Mouse (Mus musculus): ENCODE data around the gene Ccdc80. TPM values are rescaled to one million over a fixed set of nuclear protein-coding genes. Genes with fewer than 3 reads are reported as not detected.

The Ccdc80 gene
- polyA plus RNA-seq, 1 experiment from 2014 or later, result 56.1 TPM

DNA sequence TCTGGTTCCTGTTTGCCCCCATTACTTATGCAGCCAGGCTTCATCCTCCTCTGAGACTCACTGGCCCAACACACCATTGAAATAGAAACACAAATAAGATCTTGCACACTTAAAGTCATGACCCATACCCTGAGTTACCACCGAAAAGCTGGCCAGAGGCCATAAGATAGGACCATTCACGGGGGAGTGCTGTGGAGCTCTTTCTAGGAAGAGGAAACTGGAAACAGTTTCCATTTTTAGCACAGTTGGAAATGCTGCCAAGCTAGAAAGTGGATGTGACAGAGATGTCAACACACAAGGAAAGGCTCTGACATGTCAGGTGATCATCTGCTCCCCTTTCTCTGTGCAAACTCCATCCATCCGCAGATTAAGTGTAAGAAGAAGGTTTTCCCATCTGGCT is 7.7 kb downstream of the Ccdc80 start:
- H3K4me2 ChIP-seq (replicated peaks; ENCODE audit: low read depth), result no peak overlapping the region
- TF ChIP-seq EP300 (optimal IDR thresholded peaks at IDR 0.05) (no peak), CTCF (IDR thresholded peaks at IDR 0.05; ENCODE audit: low read depth) (no peak)
- no peaks in the 10 kb centered on the region for H3K27me3 ChIP-seq (ENCODE audit: control insufficient read depth, insufficient read depth, low read length)
- 51% methylated on average over 3 of the region's 3 CpGs for WGBS
- no peaks in the 10 kb centered on the region for H3K9me3 ChIP-seq (ENCODE audit: control insufficient read depth, low read length)
- ATAC-seq (ENCODE audit: low FRiP score, low TSS enrichment), result no peak
- H3K4me3 ChIP-seq (ENCODE audit: low read depth, low read length), result no peak overlapping the region
- no peaks in the 10 kb centered on the region for H3K4me1 ChIP-seq (replicated peaks; ENCODE audit: control insufficient read depth, insufficient read depth)
- DNase-seq (ENCODE audit: low spot score), result no peak
- no peak overlapping the region for H3K27ac ChIP-seq (replicated peaks)
- H3K36me3 ChIP-seq (ENCODE audit: control insufficient read depth, insufficient read depth, low read length), result no peaks in the 10 kb centered on the region
- no peak overlapping the region for H3K9ac ChIP-seq (ENCODE audit: low read length)

DNA sequence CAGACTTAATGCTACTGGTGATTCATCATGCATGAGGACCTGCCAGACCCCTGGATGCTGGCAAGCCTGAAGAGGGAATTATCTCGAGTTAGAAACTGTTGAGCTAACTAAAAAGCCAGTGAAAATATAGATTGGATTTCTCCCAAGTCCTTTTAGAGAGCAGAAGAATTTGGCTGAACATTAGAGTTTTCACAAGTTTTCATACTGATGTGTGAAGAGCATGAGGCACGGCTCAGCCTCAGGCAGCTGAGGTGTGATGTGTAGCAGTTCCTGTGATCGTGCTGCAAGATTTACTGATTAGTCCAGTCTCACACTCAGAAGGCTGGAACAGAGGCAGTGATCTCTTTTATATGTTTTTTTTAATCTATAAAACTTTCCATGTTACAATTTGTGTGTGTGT is 11.8 kb downstream of the Ccdc80 start:
- DNase-seq (ENCODE audit: low spot score), result no peak
- Histone ChIP-seq H3K4me3 (ENCODE audit: low read depth, low read length) (no peak overlapping the region), H3K27ac (replicated peaks) (no peak overlapping the region), H3K36me3 (ENCODE audit: control insufficient read depth, insufficient read depth, low read length) (no peaks in the 10 kb centered on the region), H3K9ac (ENCODE audit: low read length) (no peak overlapping the region), H3K9me3 (ENCODE audit: control insufficient read depth, low read length) (no peaks in the 10 kb centered on the region), H3K4me2 (replicated peaks; ENCODE audit: low read depth) (no peak overlapping the region), H3K27me3 (ENCODE audit: control insufficient read depth, insufficient read depth, low read length) (no peaks in the 10 kb centered on the region), H3K4me1 (replicated peaks; ENCODE audit: control insufficient read depth, insufficient read depth) (no peaks in the 10 kb centered on the region)
- no peak for ATAC-seq (ENCODE audit: low FRiP score, low TSS enrichment)
- 50% methylated on average over 3 of the region's 3 CpGs for WGBS
- TF ChIP-seq EP300 (optimal IDR thresholded peaks at IDR 0.05) (no peak), CTCF (IDR thresholded peaks at IDR 0.05; ENCODE audit: low read depth) (no peak)

DNA sequence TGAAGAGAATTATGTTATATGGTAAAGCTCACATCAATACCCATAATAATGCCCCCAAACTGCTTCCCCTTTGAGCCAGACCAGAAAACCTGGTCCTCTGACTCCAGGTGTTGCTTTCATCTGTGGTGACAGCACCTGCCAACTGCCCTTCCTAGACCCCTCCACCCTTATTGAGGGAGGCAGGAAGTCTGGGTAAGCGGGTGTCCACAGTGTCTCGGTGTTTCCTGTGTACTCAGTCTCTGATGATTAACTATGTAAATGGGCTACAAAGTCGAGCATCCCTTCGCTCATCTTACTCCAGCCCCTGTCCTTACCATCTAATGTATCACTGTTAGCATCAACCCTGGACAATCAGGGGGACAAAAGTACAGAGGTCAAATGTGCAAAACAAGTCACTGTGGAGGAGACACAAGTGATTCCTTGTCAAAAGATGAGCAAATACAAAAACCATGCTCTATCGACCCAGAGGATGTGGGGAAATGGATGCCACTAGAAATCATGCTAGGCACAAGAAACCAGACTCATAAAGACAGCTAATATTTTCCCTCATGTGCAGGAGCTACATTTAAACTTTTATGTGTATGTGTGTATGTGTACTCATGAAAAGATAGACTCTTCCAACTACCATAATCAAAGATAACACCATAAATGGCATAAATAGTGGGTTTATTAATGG is 15.1 kb downstream of the Ccdc80 start:
- no peaks in the 10 kb centered on the region for H3K4me1 ChIP-seq (replicated peaks; ENCODE audit: control insufficient read depth, insufficient read depth)
- 55% methylated on average over 5 of the region's 5 CpGs for WGBS
- no peak overlapping the region for H3K4me2 ChIP-seq (replicated peaks; ENCODE audit: low read depth)
- no peaks in the 10 kb centered on the region for H3K27me3 ChIP-seq (ENCODE audit: control insufficient read depth, insufficient read depth, low read length)
- no peak overlapping the region for H3K9ac ChIP-seq (ENCODE audit: low read length)
- no peak overlapping the region for H3K4me3 ChIP-seq (ENCODE audit: low read depth, low read length)
- TF ChIP-seq EP300 (optimal IDR thresholded peaks at IDR 0.05) (no peak), CTCF (IDR thresholded peaks at IDR 0.05; ENCODE audit: low read depth) (no peak)
- no peak overlapping the region for H3K27ac ChIP-seq (replicated peaks)
- H3K36me3 ChIP-seq (ENCODE audit: control insufficient read depth, insufficient read depth, low read length), result no peaks in the 10 kb centered on the region
- ATAC-seq (ENCODE audit: low FRiP score, low TSS enrichment) (no peak), DNase-seq (ENCODE audit: low spot score) (no peak)
- H3K9me3 ChIP-seq (ENCODE audit: control insufficient read depth, low read length), result no peaks in the 10 kb centered on the region

DNA sequence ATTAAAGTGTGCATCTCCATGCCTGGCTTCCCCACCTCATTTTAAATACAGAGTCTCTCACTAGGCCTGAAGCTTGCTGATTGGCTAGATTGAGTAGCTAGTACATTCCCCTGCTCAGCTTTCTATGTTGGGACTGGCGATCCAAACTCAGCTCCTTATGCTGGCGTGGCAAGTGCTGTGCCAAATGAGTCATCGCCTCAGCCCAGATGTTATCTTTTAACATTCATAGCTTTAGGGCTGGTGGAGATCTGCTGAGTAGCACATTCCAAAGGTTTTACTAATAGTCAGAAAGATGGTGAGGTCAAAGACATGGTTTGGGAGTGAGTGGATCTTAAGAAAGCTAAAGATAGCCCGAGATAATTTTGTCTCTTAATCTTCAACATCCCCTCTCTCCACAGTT is 17.3 kb downstream of the Ccdc80 start:
- 15% methylated on average over 4 of the region's 4 CpGs for WGBS
- H3K27me3 ChIP-seq (ENCODE audit: control insufficient read depth, insufficient read depth, low read length), result no peaks in the 10 kb centered on the region
- peak; percentile 41 for DNase-seq (ENCODE audit: low spot score)
- H3K36me3 ChIP-seq (ENCODE audit: control insufficient read depth, insufficient read depth, low read length), result no peaks in the 10 kb centered on the region
- TF ChIP-seq CTCF (IDR thresholded peaks at IDR 0.05; ENCODE audit: low read depth) (no peak), EP300 (optimal IDR thresholded peaks at IDR 0.05) (no peak)
- no peaks in the 10 kb centered on the region for H3K9me3 ChIP-seq (ENCODE audit: control insufficient read depth, low read length)
- peak; percentile 80 for ATAC-seq (ENCODE audit: low FRiP score, low TSS enrichment)
- no peak overlapping the region for H3K4me2 ChIP-seq (replicated peaks; ENCODE audit: low read depth)
- no peak overlapping the region for H3K27ac ChIP-seq (replicated peaks)
- H3K9ac ChIP-seq (ENCODE audit: low read length), result no peak overlapping the region
- no peak overlapping the region for H3K4me3 ChIP-seq (ENCODE audit: low read depth, low read length)
- no peaks in the 10 kb centered on the region for H3K4me1 ChIP-seq (replicated peaks; ENCODE audit: control insufficient read depth, insufficient read depth)

DNA sequence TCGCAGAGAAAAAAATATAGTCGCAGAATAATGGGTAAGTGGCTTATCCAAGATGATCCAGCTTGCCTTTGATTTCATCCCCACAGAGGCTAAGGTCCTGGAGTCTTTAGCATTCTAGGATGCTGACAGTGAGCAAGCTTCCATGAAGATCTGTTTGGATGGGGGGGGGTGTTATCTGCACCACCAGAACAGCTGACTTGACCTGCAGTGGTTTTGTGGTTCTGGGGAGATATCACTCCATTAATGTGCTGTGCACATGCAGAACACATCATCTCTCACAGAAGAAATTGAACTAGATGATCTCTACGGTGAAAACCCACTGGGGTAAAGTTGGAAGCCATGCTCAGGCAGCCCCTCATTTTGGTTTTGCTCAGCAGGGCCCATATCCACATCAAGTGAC is 24.0 kb downstream of the Ccdc80 start:
- H3K27ac ChIP-seq (replicated peaks), result no peak overlapping the region
- H3K9me3 ChIP-seq (ENCODE audit: control insufficient read depth, low read length), result no peaks in the 10 kb centered on the region
- DNase-seq (ENCODE audit: low spot score) (no peak), ATAC-seq (ENCODE audit: low FRiP score, low TSS enrichment) (no peak)
- no peak overlapping the region for H3K4me2 ChIP-seq (replicated peaks; ENCODE audit: low read depth)
- no peak overlapping the region for H3K9ac ChIP-seq (ENCODE audit: low read length)
- H3K4me3 ChIP-seq (ENCODE audit: low read depth, low read length), result no peak overlapping the region
- H3K27me3 ChIP-seq (ENCODE audit: control insufficient read depth, insufficient read depth, low read length), result no peaks in the 10 kb centered on the region
- H3K4me1 ChIP-seq (replicated peaks; ENCODE audit: control insufficient read depth, insufficient read depth), result no peaks in the 10 kb centered on the region
- TF ChIP-seq CTCF (IDR thresholded peaks at IDR 0.05; ENCODE audit: low read depth), result no peak
- no peak for TF ChIP-seq EP300 (optimal IDR thresholded peaks at IDR 0.05)
- WGBS, result 92% methylated on average over 3 of the region's 3 CpGs
- 0 out of 2 replicates have a peak, but pooled peaks cover 2% of the 10 kb centered on the region for H3K36me3 ChIP-seq (ENCODE audit: control insufficient read depth, insufficient read depth, low read length)

DNA sequence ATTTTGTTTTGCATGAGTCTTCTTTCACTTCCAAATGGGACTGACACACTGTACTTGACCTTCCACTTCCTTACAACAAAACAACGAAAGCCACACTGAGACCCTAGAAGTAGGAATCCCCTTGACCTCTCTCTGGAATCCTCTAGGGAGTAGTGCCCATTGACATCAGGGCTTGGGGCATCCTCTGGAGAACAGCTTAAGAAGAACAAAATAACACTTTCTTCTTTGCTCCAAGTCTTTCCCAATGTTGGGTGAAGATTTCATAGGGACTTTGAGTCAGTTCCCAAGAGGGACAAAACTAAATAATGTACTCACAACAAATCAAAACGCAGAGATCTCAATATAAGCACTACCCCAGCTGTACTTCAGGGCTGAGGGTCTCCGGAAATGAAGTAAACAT is 25.6 kb downstream of the Ccdc80 start:
- no peak overlapping the region for H3K4me3 ChIP-seq (ENCODE audit: low read depth, low read length)
- ATAC-seq (ENCODE audit: low FRiP score, low TSS enrichment), result no peak
- no peak overlapping the region for H3K27ac ChIP-seq (replicated peaks)
- no peak for DNase-seq (ENCODE audit: low spot score)
- WGBS, result 62% methylated on average over 3 of the region's 3 CpGs
- no peaks in the 10 kb centered on the region for H3K4me1 ChIP-seq (replicated peaks; ENCODE audit: control insufficient read depth, insufficient read depth)
- TF ChIP-seq CTCF (IDR thresholded peaks at IDR 0.05; ENCODE audit: low read depth) (no peak), EP300 (optimal IDR thresholded peaks at IDR 0.05) (no peak)
- no peaks in the 10 kb centered on the region for H3K27me3 ChIP-seq (ENCODE audit: control insufficient read depth, insufficient read depth, low read length)
- H3K9me3 ChIP-seq (ENCODE audit: control insufficient read depth, low read length), result no peaks in the 10 kb centered on the region
- no peak overlapping the region for H3K4me2 ChIP-seq (replicated peaks; ENCODE audit: low read depth)
- no peak overlapping the region for H3K9ac ChIP-seq (ENCODE audit: low read length)
- 0 out of 2 replicates have a peak, but pooled peaks cover 2% of the 10 kb centered on the region for H3K36me3 ChIP-seq (ENCODE audit: control insufficient read depth, insufficient read depth, low read length)
